Mouse (Mus musculus): ENCODE results near the gene Tmem217.
"Not testable (repeated sequence)": the region's sequence is repeated elsewhere in the genome, so short reads cannot be mapped to it uniquely, and the experiment has no call there.

- not testable (repeated sequence) for TF ChIP-seq CTCF, EP300 (IDR thresholded peaks at IDR 0.05; ENCODE audit: low read depth)
These were observed 53.2 kb downstream of the Tmem217 start for GRCm38 (mm10) chr17:29498952-29499351.

All from heart, postnatal 0 days (tissue).